Comparison of ENCODE assay signal across 14 mouse cellular contexts in the genomic region with DNA sequence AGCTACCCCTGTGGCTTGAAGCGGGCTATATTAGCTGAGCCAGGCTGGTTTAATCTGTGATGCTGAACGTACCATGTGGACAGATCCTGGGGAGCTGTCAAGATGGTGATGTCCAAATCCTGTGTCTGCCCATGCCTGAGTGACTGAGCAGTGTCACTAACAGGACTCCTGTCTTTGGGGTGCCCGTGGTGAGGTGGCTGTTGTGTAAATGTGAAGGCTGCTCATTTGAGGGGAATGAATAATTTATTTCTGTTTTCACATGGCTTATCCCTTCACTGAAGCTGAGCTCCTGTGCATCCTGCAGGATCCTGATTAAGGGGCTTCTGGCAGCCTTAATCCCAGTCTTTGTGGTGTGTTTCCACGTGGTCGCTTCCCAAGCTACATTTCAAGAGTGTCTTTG.
A peak's percentile ranks its signal among the peaks of the same experiment; 100 is the strongest.
DNase-seq lines count a peak whose midpoint lies in the region; ATAC-seq and TF ChIP-seq lines count a peak whose summit lies in the region.
"Had no signal": no experiment of that assay in that cellular context is flagged by ENCODE, and none has a peak within 500 bp of the region (broad histone marks: within the 10 kb centered on the region; RNA-seq: fewer than 3 reads in every experiment).

No protein-coding gene starts in this region.

- H3K27me3 ChIP-seq in embryonic facial prominence, embryonic 12.5 days, result no peaks in the 10 kb centered on the region
- no peaks in the 10 kb centered on the region for H3K27me3 ChIP-seq in forebrain, embryonic 13.5 days
- no peaks in the 10 kb centered on the region for H3K27me3 ChIP-seq in hindbrain, embryonic 16.5 days (replicated peaks; ENCODE audit: control insufficient read depth, insufficient read depth, low read length)
- H3K27me3 ChIP-seq in neural tube, embryonic 12.5 days (replicated peaks), result no peaks in the 10 kb centered on the region
- H3K27me3 ChIP-seq: CH12.LX; kidney, embryonic 15.5 days had no signal

- no peak overlapping the region for H3K4me3 ChIP-seq in embryonic facial prominence, embryonic 12.5 days
- H3K4me3 ChIP-seq in forebrain, embryonic 13.5 days, result no peak overlapping the region
- no peak overlapping the region for H3K4me3 ChIP-seq in hindbrain, embryonic 16.5 days (ENCODE audit: low read length)
- no peak overlapping the region for H3K4me3 ChIP-seq in neural tube, embryonic 12.5 days
- no peak overlapping the region for H3K4me3 ChIP-seq in layer of hippocampus, adult 2 months
- H3K4me3 ChIP-seq: kidney, embryonic 15.5 days had no signal

- TF ChIP-seq CTCF in layer of hippocampus, adult 2 months (conservative IDR thresholded peaks at IDR 0.05), result no peak

- no peak for DNase-seq in spleen, postnatal 10 days (ENCODE audit: low spot score in 2 of 2)
- DNase-seq in urinary bladder, postnatal 36 days (ENCODE audit: low spot score in 2 of 2), result no peak
- no peak for DNase-seq in layer of hippocampus, adult 18-20 months (ENCODE audit: low spot score in 2 of 2)
- no peak for DNase-seq in layer of hippocampus, adult 2 months (ENCODE audit: low spot score in 2 of 2)
- DNase-seq: cerebellum, postnatal 36 days; gastrocnemius, postnatal 10 days; lung, embryonic 14.5 days had no signal

- no peak overlapping the region for H3K9ac ChIP-seq in embryonic facial prominence, embryonic 12.5 days
- peak overlapping the region; percentile 41; the same call in 1 of the 2 replicates for H3K9ac ChIP-seq in forebrain, embryonic 13.5 days
- peak overlapping the region; percentile 25; the same call in 1 of the 2 replicates for H3K9ac ChIP-seq in hindbrain, embryonic 16.5 days (ENCODE audit: low read depth, low read length)
- no peak overlapping the region for H3K9ac ChIP-seq in neural tube, embryonic 12.5 days
- H3K9ac ChIP-seq: kidney, embryonic 15.5 days; lung, embryonic 14.5 days had no signal

- H3K4me1 ChIP-seq in embryonic facial prominence, embryonic 12.5 days, result peaks cover 14% of the 10 kb centered on the region
- peaks cover 41% of the 10 kb centered on the region for H3K4me1 ChIP-seq in forebrain, embryonic 13.5 days
- peaks cover 16% of the 10 kb centered on the region for H3K4me1 ChIP-seq in hindbrain, embryonic 16.5 days (ENCODE audit: control insufficient read depth, insufficient read depth, low read depth, low read length)
- H3K4me1 ChIP-seq in neural tube, embryonic 12.5 days, result peaks cover under 1% of the 10 kb centered on the region; the same call in 1 of the 2 replicates

- H3K27ac ChIP-seq in embryonic facial prominence, embryonic 12.5 days, result no peak overlapping the region
- H3K27ac ChIP-seq in forebrain, embryonic 13.5 days, result peak overlapping the region; percentile 68; the same call in 1 of the 2 replicates
- H3K27ac ChIP-seq in hindbrain, embryonic 16.5 days (ENCODE audit: low read depth, low read length), result peak overlapping the region; percentile 64
- H3K27ac ChIP-seq in neural tube, embryonic 12.5 days, result no peak overlapping the region
- no peak overlapping the region for H3K27ac ChIP-seq in layer of hippocampus, adult 2 months
- H3K27ac ChIP-seq: kidney, embryonic 15.5 days had no signal

- H3K36me3 ChIP-seq in embryonic facial prominence, embryonic 12.5 days, result no peaks in the 10 kb centered on the region
- no peaks in the 10 kb centered on the region for H3K36me3 ChIP-seq in forebrain, embryonic 13.5 days (ENCODE audit: poor library complexity, severe bottlenecking)
- no peaks in the 10 kb centered on the region for H3K36me3 ChIP-seq in hindbrain, embryonic 16.5 days (ENCODE audit: control insufficient read depth, insufficient read depth, low read length)
- H3K36me3 ChIP-seq in neural tube, embryonic 12.5 days, result no peaks in the 10 kb centered on the region
- H3K36me3 ChIP-seq: kidney, embryonic 15.5 days had no signal

- 0 out of 2 replicates have a peak, but pooled peaks have one; percentile 36 for ATAC-seq in embryonic facial prominence, embryonic 12.5 days (ENCODE audit: insufficient number of reproducible peaks, insufficient read depth, low FRiP score, low TSS enrichment)
- peak; percentile 74 for ATAC-seq in forebrain, embryonic 13.5 days
- peak; percentile 62 for ATAC-seq in hindbrain, embryonic 16.5 days
- ATAC-seq in neural tube, embryonic 12.5 days (ENCODE audit: low FRiP score, low read depth), result peak; percentile 38; the same call in 1 of the 2 replicates

- H3K4me2 ChIP-seq in embryonic facial prominence, embryonic 12.5 days (replicated peaks), result no peak overlapping the region
- no peak overlapping the region for H3K4me2 ChIP-seq in forebrain, embryonic 13.5 days
- H3K4me2 ChIP-seq in hindbrain, embryonic 16.5 days (ENCODE audit: low read length), result no peak overlapping the region
- no peak overlapping the region for H3K4me2 ChIP-seq in neural tube, embryonic 12.5 days (replicated peaks)
- H3K4me2 ChIP-seq: heart, embryonic 11.5 days; kidney, embryonic 15.5 days; lung, embryonic 14.5 days had no signal

- H3K9me3 ChIP-seq in embryonic facial prominence, embryonic 12.5 days, result no peaks in the 10 kb centered on the region
- no peaks in the 10 kb centered on the region for H3K9me3 ChIP-seq in forebrain, embryonic 13.5 days (replicated peaks)
- no peaks in the 10 kb centered on the region for H3K9me3 ChIP-seq in hindbrain, embryonic 16.5 days (ENCODE audit: control insufficient read depth, low read length)
- H3K9me3 ChIP-seq in neural tube, embryonic 12.5 days, result no peaks in the 10 kb centered on the region
- H3K9me3 ChIP-seq: kidney, embryonic 15.5 days had no signal

- 39% methylated on average over 5 of the region's 5 CpGs for WGBS in embryonic facial prominence, embryonic 12.5 days
- 8% methylated on average over 5 of the region's 5 CpGs for whole genome bisulfite sequencing in forebrain, embryonic 13.5 days
- 24% methylated on average over 5 of the region's 5 CpGs for WGBS in hindbrain, embryonic 16.5 days
- WGBS in neural tube, embryonic 12.5 days, result 49% methylated on average over 5 of the region's 5 CpGs

Comparison
In these comparisons a context has a peak if more than half of its experiments do, and no peak if none do; other contexts are left out.
1. H3K27ac ChIP-seq: peak in forebrain, embryonic 13.5 days (single experiment) and hindbrain, embryonic 16.5 days (single experiment); none in embryonic facial prominence, embryonic 12.5 days (single experiment), neural tube, embryonic 12.5 days (single experiment) and layer of hippocampus, adult 2 months (single experiment).
2. H3K9ac ChIP-seq: peak in forebrain, embryonic 13.5 days (single experiment) and hindbrain, embryonic 16.5 days (single experiment); none in embryonic facial prominence, embryonic 12.5 days (single experiment) and neural tube, embryonic 12.5 days (single experiment).
3. Peak in every context shown above with its lines, with median percentiles within 50 percentile points of each other: ATAC-seq.